ENCODE assay signal across 31 mouse cellular contexts in genomic region chr9:40727140-40727823, GRCm38 (mm10). TPM values are rescaled to one million over a fixed set of nuclear protein-coding genes. Genes with fewer than 3 reads are reported as not detected.
DNase-seq lines count a peak whose midpoint lies in the region; ATAC-seq lines count a peak whose summit lies in the region.
"Had no signal": no experiment of that assay in that cellular context is flagged by ENCODE, and none has a peak within 500 bp of the region (broad histone marks: within the 10 kb centered on the region; RNA-seq: fewer than 3 reads in every experiment).

No protein-coding gene starts in this region.

- no peaks in the 10 kb centered on the region for H3K27me3 ChIP-seq in kidney, embryonic 15.5 days
- no peaks in the 10 kb centered on the region for H3K27me3 ChIP-seq in kidney, embryonic 14.5 days (ENCODE audit: control insufficient read depth, insufficient read depth, low read length)
- no peaks in the 10 kb centered on the region for H3K27me3 ChIP-seq in intestine, embryonic 15.5 days (replicated peaks)
- no peaks in the 10 kb centered on the region for H3K27me3 ChIP-seq in heart, embryonic 10.5 days (ENCODE audit: insufficient read depth, poor library complexity, severe bottlenecking)
- H3K27me3 ChIP-seq: embryonic facial prominence, embryonic 12.5 days; forebrain, embryonic 12.5 days; heart, embryonic 13.5 days; hindbrain, embryonic 12.5 days; hindbrain, embryonic 15.5 days had no signal

- peaks cover 51% of the 10 kb centered on the region for H3K4me1 ChIP-seq in kidney, embryonic 15.5 days
- H3K4me1 ChIP-seq in kidney, embryonic 14.5 days (ENCODE audit: control insufficient read depth, insufficient read depth, low read length) = peaks cover 21% of the 10 kb centered on the region; the same call in 1 of the 2 replicates
- H3K4me1 ChIP-seq in intestine, embryonic 15.5 days (replicated peaks) = peaks cover 14% of the 10 kb centered on the region
- H3K4me1 ChIP-seq in heart, embryonic 10.5 days = peaks cover 13% of the 10 kb centered on the region; the same call in 1 of the 2 replicates

- DNase-seq in heart, embryonic 10.5 days (ENCODE audit: low spot score) = no peak
- DNase-seq: adrenal gland, adult 8-10 months; adrenal gland, postnatal 25 days; cerebellum, adult 11-12 months; cerebellum, adult 8-10 months; cerebellum, postnatal 36 days; gastrocnemius, adult 2 months; gastrocnemius, postnatal 14 days; heart, adult 18-20 months had no signal

- H3K9me3 ChIP-seq in kidney, embryonic 15.5 days (replicated peaks) = no peaks in the 10 kb centered on the region
- H3K9me3 ChIP-seq in kidney, embryonic 14.5 days (ENCODE audit: control insufficient read depth, low read length) = no peaks in the 10 kb centered on the region
- no peaks in the 10 kb centered on the region for H3K9me3 ChIP-seq in intestine, embryonic 15.5 days
- no peaks in the 10 kb centered on the region for H3K9me3 ChIP-seq in heart, embryonic 10.5 days
- H3K9me3 ChIP-seq: embryonic facial prominence, embryonic 12.5 days; forebrain, embryonic 12.5 days; heart, embryonic 13.5 days; hindbrain, embryonic 12.5 days; hindbrain, embryonic 15.5 days had no signal

- H3K9ac ChIP-seq in kidney, embryonic 15.5 days = no peak overlapping the region
- H3K9ac ChIP-seq in kidney, embryonic 14.5 days (ENCODE audit: low read depth, low read length) = no peak overlapping the region
- no peak overlapping the region for H3K9ac ChIP-seq in intestine, embryonic 15.5 days
- H3K9ac ChIP-seq: embryonic facial prominence, embryonic 12.5 days; forebrain, embryonic 12.5 days; heart, embryonic 13.5 days; hindbrain, embryonic 12.5 days; hindbrain, embryonic 15.5 days had no signal

- no peak for ATAC-seq in kidney, embryonic 15.5 days (replicated peaks; ENCODE audit: low FRiP score)
- no peak for ATAC-seq in kidney, embryonic 14.5 days (ENCODE audit: low FRiP score, low TSS enrichment)
- peak; percentile 57 for ATAC-seq in granulocyte monocyte progenitor cell, adult 5-6 weeks (replicated peaks; ENCODE audit: poor library complexity, severe bottlenecking)
- ATAC-seq in megakaryocyte, adult 5-6 weeks (ENCODE audit: poor library complexity, severe bottlenecking) = peak; percentile 53
- no peak for ATAC-seq in intestine, embryonic 15.5 days
- ATAC-seq: CD4-positive, CD25-positive, alpha-beta regulatory T cell, adult 4 months; forebrain, embryonic 16.5 days had no signal

- no peak overlapping the region for H3K4me2 ChIP-seq in kidney, embryonic 15.5 days
- no peak overlapping the region for H3K4me2 ChIP-seq in kidney, embryonic 14.5 days (replicated peaks; ENCODE audit: low read depth, low read length)
- no peak overlapping the region for H3K4me2 ChIP-seq in intestine, embryonic 15.5 days (replicated peaks)
- H3K4me2 ChIP-seq: embryonic facial prominence, embryonic 12.5 days; forebrain, embryonic 12.5 days; heart, embryonic 13.5 days; hindbrain, embryonic 12.5 days; hindbrain, embryonic 15.5 days had no signal

- 94% methylated on average over 4 of the region's 4 CpGs for WGBS in kidney, embryonic 15.5 days
- WGBS in kidney, embryonic 14.5 days = 86% methylated on average over 4 of the region's 4 CpGs
- 84% methylated on average over 4 of the region's 4 CpGs for WGBS in intestine, embryonic 15.5 days
- WGBS in heart, embryonic 10.5 days = 77% methylated on average over 4 of the region's 4 CpGs

- no peak overlapping the region for H3K4me3 ChIP-seq in kidney, embryonic 15.5 days (replicated peaks)
- no peak overlapping the region for H3K4me3 ChIP-seq in kidney, embryonic 14.5 days (ENCODE audit: low read length)
- no peak overlapping the region for H3K4me3 ChIP-seq in intestine, embryonic 15.5 days (replicated peaks)
- no peak overlapping the region for H3K4me3 ChIP-seq in heart, embryonic 10.5 days
- H3K4me3 ChIP-seq: embryonic facial prominence, embryonic 12.5 days; erythroblast, embryonic 14.5 days; forebrain, embryonic 12.5 days; gastrocnemius, adult 2 months; heart, embryonic 13.5 days; hindbrain, embryonic 12.5 days; hindbrain, embryonic 15.5 days had no signal

- H3K36me3 ChIP-seq in kidney, embryonic 15.5 days = no peaks in the 10 kb centered on the region
- no peaks in the 10 kb centered on the region for H3K36me3 ChIP-seq in kidney, embryonic 14.5 days (ENCODE audit: control insufficient read depth, insufficient read depth, low read length)
- H3K36me3 ChIP-seq in intestine, embryonic 15.5 days = no peaks in the 10 kb centered on the region
- H3K36me3 ChIP-seq in heart, embryonic 10.5 days = no peaks in the 10 kb centered on the region
- H3K36me3 ChIP-seq: embryonic facial prominence, embryonic 12.5 days; forebrain, embryonic 12.5 days; heart, embryonic 13.5 days; hindbrain, embryonic 12.5 days; hindbrain, embryonic 15.5 days had no signal

- 0 out of 2 replicates have a peak overlapping the region, but pooled peaks have one; percentile 45 for H3K27ac ChIP-seq in kidney, embryonic 15.5 days
- no peak overlapping the region for H3K27ac ChIP-seq in kidney, embryonic 14.5 days (ENCODE audit: low read depth, low read length)
- no peak overlapping the region for H3K27ac ChIP-seq in intestine, embryonic 15.5 days
- H3K27ac ChIP-seq in heart, embryonic 10.5 days = no peak overlapping the region
- H3K27ac ChIP-seq: embryonic facial prominence, embryonic 12.5 days; forebrain, embryonic 12.5 days; gastrocnemius, adult 2 months; heart, embryonic 13.5 days; hindbrain, embryonic 12.5 days; hindbrain, embryonic 15.5 days had no signal

RNA-seq across cellular contexts. Expression of gene Clmp, which starts 41.5 kb away (rescaled TPM):
- 26.7 and 29.9 TPM in 2 replicates for polyA plus RNA-seq in kidney, embryonic 15.5 days (2015; fragmentation: Nextera tagmentation; extraction: Ambion mirVana)
- 39.0 and 41.5 TPM in 2 replicates for polyA plus RNA-seq in kidney, embryonic 14.5 days (2014; fragmentation: Nextera tagmentation; extraction: Ambion mirVana)
- not detected in 2 replicates for total RNA-seq in granulocyte monocyte progenitor cell, adult 5-6 weeks (2014; fragmentation: Nextera tagmentation)
- total RNA-seq in granulocyte monocyte progenitor cell, adult 5-6 weeks (2017) = 0.13 and 0.52 TPM in 2 replicates
- 0.30 and 1.3 TPM in 2 replicates for total RNA-seq in megakaryocyte, adult 5-6 weeks (2015)
- 0.61 and 1.4 TPM in 2 replicates for total RNA-seq in megakaryocyte, adult 5-6 weeks (2017)
- 25.6 and 26.7 TPM in 2 replicates for polyA plus RNA-seq in intestine, embryonic 15.5 days (2015; fragmentation: Nextera tagmentation; extraction: Ambion mirVana)
- polyA plus RNA-seq in heart, embryonic 10.5 days (2016; fragmentation: Nextera tagmentation; extraction: Ambion mirVana) = 6.2 and 18.4 TPM in 2 replicates
- total RNA-seq: MEL had no signal
- polyA plus RNA-seq: erythroblast, embryonic 14.5 days had no signal

RNA-seq across cellular contexts. Expression of gene Gm21915, which starts 56.9 kb away (rescaled TPM):
- not detected in 2 replicates for polyA plus RNA-seq in kidney, embryonic 15.5 days (2015; fragmentation: Nextera tagmentation; extraction: Ambion mirVana)
- polyA plus RNA-seq in kidney, embryonic 14.5 days (2014; fragmentation: Nextera tagmentation; extraction: Ambion mirVana) = not detected in 2 replicates
- total RNA-seq in granulocyte monocyte progenitor cell, adult 5-6 weeks (2014; fragmentation: Nextera tagmentation) = not detected in 2 replicates
- total RNA-seq in granulocyte monocyte progenitor cell, adult 5-6 weeks (2017) = not detected in 2 replicates
- total RNA-seq in megakaryocyte, adult 5-6 weeks (2015) = not detected in 2 replicates
- not detected in 2 replicates for total RNA-seq in megakaryocyte, adult 5-6 weeks (2017)
- polyA plus RNA-seq in intestine, embryonic 15.5 days (2015; fragmentation: Nextera tagmentation; extraction: Ambion mirVana) = not detected in 2 replicates
- polyA plus RNA-seq in heart, embryonic 10.5 days (2016; fragmentation: Nextera tagmentation; extraction: Ambion mirVana) = not detected in 2 replicates
- total RNA-seq: adrenal gland, adult 8-10 months; adrenal gland, postnatal 25 days; gastrocnemius, adult 2 months; gastrocnemius, postnatal 14 days; gastrocnemius, postnatal 4 days; heart, adult 18-20 months; heart, postnatal 25 days; hematopoietic stem cell, adult 5-6 weeks; MEL had no signal
- polyA plus RNA-seq: brain, embryonic 14.5 days; C2C12; CD4-positive, CD25-positive, alpha-beta regulatory T cell, adult 4 months; embryonic facial prominence, embryonic 12.5 days; erythroblast, embryonic 14.5 days; forebrain, embryonic 12.5 days; forebrain, embryonic 16.5 days; frontal cortex, adult 2 months; heart, embryonic 13.5 days; heart, embryonic 16.5 days; hindbrain, embryonic 12.5 days; hindbrain, embryonic 15.5 days; intestine, embryonic 14.5 days had no signal

Comparison
In these comparisons a context has a peak if more than half of its experiments do, and no peak if none do; other contexts are left out.
1. ATAC-seq: peak in granulocyte monocyte progenitor cell, adult 5-6 weeks (single experiment) and megakaryocyte, adult 5-6 weeks (single experiment); none in kidney, embryonic 15.5 days (single experiment), kidney, embryonic 14.5 days (single experiment) and intestine, embryonic 15.5 days (single experiment).